Mouse (Mus musculus) kidney, embryonic 15.5 days (tissue): Measurements from ENCODE around the gene Rab21. TPM values are rescaled to one million over a fixed set of nuclear protein-coding genes. Genes with fewer than 3 reads are reported as not detected.

Experiments used
- ATAC-seq: fragments of 200-750 bp; cut with Nextera tagmentation; replicated peaks from 2 replicates; pipeline ENCODE4 v1.8.0; 2017; ENCODE audit warnings: moderate TSS enrichment; ENCODE audit not compliant: low FRiP score
- H3K27ac ChIP-seq: fragments of 300-500 bp; sonication (generic); 2 replicates; pipeline ENCODE4 v1.5.1; 2015; ENCODE audit warnings: mild to moderate bottlenecking, inconsistent platforms
- H3K27me3 ChIP-seq: fragments of 300-500 bp; sonication (generic); 2 replicates; pipeline ENCODE4 v1.6.1; 2015; ENCODE audit warnings: inconsistent platforms
- H3K36me3 ChIP-seq: fragments of 300-500 bp; sonication (generic); 2 replicates; pipeline ENCODE4 v1.6.1; 2015; ENCODE audit warnings: inconsistent platforms
- H3K4me1 ChIP-seq: fragments of 300-500 bp; sonication (generic); 2 replicates; pipeline ENCODE4 v1.6.1; 2015; ENCODE audit warnings: inconsistent platforms
- H3K4me2 ChIP-seq: fragments of 300-500 bp; sonication (generic); 2 replicates; pipeline ENCODE4 v1.6.1; 2015; ENCODE audit warnings: moderate library complexity, mild to moderate bottlenecking, inconsistent platforms
- H3K4me3 ChIP-seq: fragments of 300-500 bp; sonication (generic); replicated peaks from 2 replicates; pipeline ENCODE4 v1.5.1; 2015; ENCODE audit warnings: mild to moderate bottlenecking, inconsistent platforms
- H3K9ac ChIP-seq: fragments of 300-500 bp; sonication (generic); 2 replicates; pipeline ENCODE4 v1.6.1; 2015; ENCODE audit warnings: mild to moderate bottlenecking, inconsistent platforms
- H3K9me3 ChIP-seq: fragments of 300-500 bp; sonication (generic); replicated peaks from 2 replicates; pipeline ENCODE4 v1.6.1; 2016; ENCODE audit warnings: inconsistent platforms
- WGBS: fragments of 180-500 bp; shearing (Covaris S2); methylation state at CpG from one replicate; pipeline ENCODE4 v1.1.7; 2015; ENCODE audit warnings: mixed read lengths; 5-methylcytosine and 5-hydroxymethylcytosine counted together
- polyA plus RNA-seq: library from polyadenylated mRNA; unstranded; fragments of >200 nt; fragmentation: Nextera tagmentation; extraction: Ambion mirVana; gene quantifications from 2 replicates; pipeline ENCODE4 v1.2.1, GENCODE M21; 2015

Rab21 gene
- polyA plus RNA-seq, 1 experiment from 2014 or later, result 5.3 TPM

GRCm38 (mm10) chr10:115298683-115299082 lies 16.7 kb downstream of the Rab21 start:
- no peak overlapping the region for H3K4me2 ChIP-seq
- H3K27me3 ChIP-seq, result no peaks in the 10 kb centered on the region
- ATAC-seq, result no peak
- no peaks in the 10 kb centered on the region for H3K9me3 ChIP-seq
- peaks cover 74% of the 10 kb centered on the region for H3K36me3 ChIP-seq
- no peak overlapping the region for H3K9ac ChIP-seq
- H3K4me3 ChIP-seq, result no peak overlapping the region
- no peaks in the 10 kb centered on the region for H3K4me1 ChIP-seq
- H3K27ac ChIP-seq, result no peak overlapping the region
- 93% methylated on average over 4 of the region's 4 CpGs for WGBS

- Histone ChIP-seq H3K27ac (no peak overlapping the region), H3K9ac (no peak overlapping the region), H3K9me3 (no peaks in the 10 kb centered on the region), H3K4me2 (no peak overlapping the region), H3K4me3 (no peak overlapping the region), H3K27me3 (no peaks in the 10 kb centered on the region), H3K4me1 (no peaks in the 10 kb centered on the region), H3K36me3 (peaks cover 81% of the 10 kb centered on the region)
- WGBS, result 84% methylated on average over 5 of the region's 5 CpGs
- no peak for ATAC-seq
Observed at GRCm38 (mm10) chr10:115297582-115297981, 17.8 kb downstream of the Rab21 start.

- Histone ChIP-seq H3K27me3 (no peaks in the 10 kb centered on the region), H3K36me3 (peaks cover 82% of the 10 kb centered on the region)
- ATAC-seq, result 0 out of 2 replicates have a peak, but pooled peaks have one; percentile 40
Observed at GRCm38 (mm10) chr10:115296401-115296935, 18.9 kb downstream of the Rab21 start.

GRCm38 (mm10) chr10:115295162-115295561 lies 20.2 kb downstream of the Rab21 start:
- Histone ChIP-seq H3K9me3 (no peaks in the 10 kb centered on the region), H3K27me3 (no peaks in the 10 kb centered on the region), H3K36me3 (peaks cover 81% of the 10 kb centered on the region), H3K4me2 (no peak overlapping the region), H3K9ac (no peak overlapping the region), H3K4me1 (no peaks in the 10 kb centered on the region), H3K27ac (no peak overlapping the region), H3K4me3 (no peak overlapping the region)
- ATAC-seq, result no peak
- WGBS, result 96% methylated on average over 3 of the region's 3 CpGs

More at GRCm38 (mm10) chr10:115296401-115296935, 18.9 kb downstream of the Rab21 start:
- H3K4me2 ChIP-seq, result no peak overlapping the region
- H3K4me1 ChIP-seq, result no peaks in the 10 kb centered on the region
- H3K9me3 ChIP-seq, result no peaks in the 10 kb centered on the region
- H3K4me3 ChIP-seq, result no peak overlapping the region
- 78% methylated on average over 9 of the region's 9 CpGs for WGBS
- H3K27ac ChIP-seq, result no peak overlapping the region
- no peak overlapping the region for H3K9ac ChIP-seq

- Histone ChIP-seq H3K4me1 (no peaks in the 10 kb centered on the region), H3K27me3 (no peaks in the 10 kb centered on the region), H3K9ac (no peak overlapping the region), H3K9me3 (no peaks in the 10 kb centered on the region), H3K4me2 (no peak overlapping the region), H3K4me3 (no peak overlapping the region), H3K27ac (no peak overlapping the region), H3K36me3 (peaks cover 81% of the 10 kb centered on the region)
- ATAC-seq, result no peak
- whole genome bisulfite sequencing, result 93% methylated on average over 7 of the region's 7 CpGs
Observed at GRCm38 (mm10) chr10:115294715-115295114, 20.7 kb downstream of the Rab21 start.

GRCm38 (mm10) chr10:115293946-115294345 lies 21.4 kb downstream of the Rab21 start:
- no peak for ATAC-seq
- H3K4me3 ChIP-seq, result no peak overlapping the region
- no peaks in the 10 kb centered on the region for H3K9me3 ChIP-seq
- WGBS, result 89% methylated on average over 7 of the region's 7 CpGs
- H3K27ac ChIP-seq, result no peak overlapping the region
- H3K27me3 ChIP-seq, result no peaks in the 10 kb centered on the region
- H3K4me1 ChIP-seq, result no peaks in the 10 kb centered on the region
- H3K36me3 ChIP-seq, result peaks cover 78% of the 10 kb centered on the region
- H3K4me2 ChIP-seq, result no peak overlapping the region
- H3K9ac ChIP-seq, result no peak overlapping the region

- Histone ChIP-seq H3K27ac (no peak overlapping the region), H3K36me3 (peaks cover 83% of the 10 kb centered on the region), H3K9me3 (no peaks in the 10 kb centered on the region), H3K9ac (no peak overlapping the region), H3K4me1 (no peaks in the 10 kb centered on the region), H3K27me3 (no peaks in the 10 kb centered on the region), H3K4me3 (no peak overlapping the region), H3K4me2 (no peak overlapping the region)
- WGBS, result 97% methylated on average over 9 of the region's 9 CpGs
- no peak for ATAC-seq
Observed at GRCm38 (mm10) chr10:115290671-115291070, 24.7 kb downstream of the Rab21 start.

- ATAC-seq, result no peak
- Histone ChIP-seq H3K9ac (no peak overlapping the region), H3K4me3 (no peak overlapping the region), H3K4me1 (no peaks in the 10 kb centered on the region), H3K4me2 (no peak overlapping the region), H3K9me3 (no peaks in the 10 kb centered on the region), H3K27ac (no peak overlapping the region), H3K36me3 (peaks cover 69% of the 10 kb centered on the region), H3K27me3 (no peaks in the 10 kb centered on the region)
- WGBS, result 84% methylated on average over 8 of the region's 8 CpGs
Observed at GRCm38 (mm10) chr10:115288856-115289255, 26.5 kb downstream of the Rab21 start.

GRCm38 (mm10) chr10:115284170-115284569 lies 31.2 kb downstream of the Rab21 start:
- Histone ChIP-seq H3K27ac (no peak overlapping the region), H3K36me3 (peaks cover 27% of the 10 kb centered on the region), H3K9me3 (no peaks in the 10 kb centered on the region), H3K9ac (no peak overlapping the region), H3K4me2 (no peak overlapping the region), H3K27me3 (no peaks in the 10 kb centered on the region), H3K4me3 (no peak overlapping the region), H3K4me1 (no peaks in the 10 kb centered on the region)
- ATAC-seq, result no peak
- WGBS, result 64% methylated on average over 10 of the region's 10 CpGs

GRCm38 (mm10) chr10:115281381-115281780 lies 34.0 kb downstream of the Rab21 start:
- Histone ChIP-seq H3K27me3 (no peaks in the 10 kb centered on the region), H3K4me1 (no peaks in the 10 kb centered on the region), H3K4me3 (no peak overlapping the region), H3K9ac (no peak overlapping the region), H3K36me3 (peaks cover 5% of the 10 kb centered on the region), H3K9me3 (no peaks in the 10 kb centered on the region), H3K27ac (no peak overlapping the region), H3K4me2 (no peak overlapping the region)
- 92% methylated on average over 10 of the region's 10 CpGs for WGBS
- no peak for ATAC-seq

GRCm38 (mm10) chr10:115271649-115272048 lies 43.7 kb downstream of the Rab21 start:
- H3K27ac ChIP-seq, result no peak overlapping the region
- no peak overlapping the region for H3K4me2 ChIP-seq
- H3K36me3 ChIP-seq, result no peaks in the 10 kb centered on the region
- H3K4me1 ChIP-seq, result no peaks in the 10 kb centered on the region
- H3K27me3 ChIP-seq, result no peaks in the 10 kb centered on the region
- 63% methylated on average over 5 of the region's 5 CpGs for WGBS
- ATAC-seq, result no peak
- H3K4me3 ChIP-seq, result no peak overlapping the region
- H3K9me3 ChIP-seq, result no peaks in the 10 kb centered on the region
- H3K9ac ChIP-seq, result no peak overlapping the region

GRCm38 (mm10) chr10:115270612-115271390 lies 44.6 kb downstream of the Rab21 start:
- Histone ChIP-seq H3K4me2 (no peak overlapping the region), H3K27ac (no peak overlapping the region), H3K36me3 (no peaks in the 10 kb centered on the region), H3K27me3 (no peaks in the 10 kb centered on the region), H3K9ac (no peak overlapping the region), H3K9me3 (no peaks in the 10 kb centered on the region), H3K4me3 (no peak overlapping the region), H3K4me1 (no peaks in the 10 kb centered on the region)
- 88% methylated on average over 12 of the region's 12 CpGs for WGBS
- ATAC-seq, result no peak
